Mouse (Mus musculus) liver, embryonic 14.5 days (tissue): ENCODE data around the gene Ttc9b. TPM values are rescaled to one million over a fixed set of nuclear protein-coding genes. Genes with fewer than 3 reads are reported as not detected.
"Not testable (repeated sequence)": the region's sequence is repeated elsewhere in the genome, so short reads cannot be mapped to it uniquely, and the experiment has no call there.

Experiments
- ATAC-seq: fragments of 200-750 bp; cut with Nextera tagmentation; 2 replicates; pipeline ENCODE4 v1.8.0; 2017; ENCODE audit warnings: moderate number of reproducible peaks, mild to moderate bottlenecking, moderate library complexity; ENCODE audit not compliant: insufficient read depth
- DNase-seq, 3 experiments: peaks; one replicate each; pipeline ENCODE4 v3.0.0-alpha.2; 2012 to 2013; ENCODE audit warnings: low read depth in 3 of 3, low spot score in 3 of 3
- H3K27ac ChIP-seq: fragments of 300-500 bp; sonication (generic); 2 replicates; pipeline ENCODE4 v1.5.1; 2014; ENCODE audit warnings: moderate library complexity, mild to moderate bottlenecking, control low read depth, inconsistent platforms
- H3K27me3 ChIP-seq: fragments of 300-500 bp; sonication (generic); 2 replicates; pipeline ENCODE4 v1.6.1; 2014; ENCODE audit warnings: mild to moderate bottlenecking, low read length, moderate library complexity; ENCODE audit not compliant: control insufficient read depth, insufficient read depth
- H3K36me3 ChIP-seq: fragments of 300-500 bp; sonication (generic); replicated peaks from 2 replicates; pipeline ENCODE4 v1.6.1; 2014; ENCODE audit warnings: low read depth; ENCODE audit not compliant: control insufficient read depth, insufficient read depth
- H3K4me1 ChIP-seq, 2 experiments: fragments of 200-500 bp in 1 of 2; fragments of 300-500 bp in 1 of 2; sonication (generic) in 1 of 2; replicated peaks; 2 replicates each; pipeline ENCODE4 v1.6.1; 2012 to 2014; ENCODE audit warnings: antibody characterized with exemption in 1 of 2, inconsistent platforms in 1 of 2, low read length in 1 of 2; ENCODE audit not compliant: control insufficient read depth in 2 of 2, insufficient read depth in 2 of 2
- H3K4me2 ChIP-seq: fragments of 300-500 bp; sonication (generic); 2 replicates; pipeline ENCODE4 v1.6.1; 2014; ENCODE audit warnings: low read depth, mild to moderate bottlenecking, control low read depth, moderate library complexity
- H3K4me3 ChIP-seq, 2 experiments: fragments of 200-500 bp in 1 of 2; fragments of 300-500 bp in 1 of 2; sonication (generic) in 1 of 2; 2 replicates each; pipeline ENCODE4 v1.5.1; 2012 to 2014; ENCODE audit warnings: low read depth in 2 of 2, low read length in 2 of 2, mild to moderate bottlenecking in 2 of 2, control low read depth in 1 of 2, inconsistent platforms in 1 of 2, moderate library complexity in 1 of 2; ENCODE audit not compliant: insufficient read depth in 1 of 2
- H3K9ac ChIP-seq: fragments of 300-500 bp; sonication (generic); replicated peaks from 2 replicates; pipeline ENCODE4 v1.6.1; 2014; ENCODE audit warnings: mild to moderate bottlenecking, control low read depth, moderate library complexity
- H3K9me3 ChIP-seq: fragments of 300-500 bp; sonication (generic); 2 replicates; pipeline ENCODE4 v1.6.1; 2016; ENCODE audit warnings: low read length, mixed read lengths; ENCODE audit not compliant: control insufficient read depth
- CTCF ChIP-seq: IDR thresholded peaks from 2 replicates; pipeline ENCODE4 v1.5.1; 2016; ENCODE audit warnings: antibody characterized with exemption, low read depth, control low read depth
- EP300 ChIP-seq: IDR thresholded peaks from 2 replicates; pipeline ENCODE4 v1.6.1; 2016; ENCODE audit warnings: antibody characterized with exemption, low read depth
- WGBS: fragments of 180-500 bp; shearing (Covaris S2); extraction: QIAGEN DNeasy Blood & Tissue Kit; methylation state at CpG from one replicate; pipeline ENCODE4 v1.1.7; 2014; ENCODE audit not compliant: insufficient replicate concordance; 5-methylcytosine and 5-hydroxymethylcytosine counted together
- polyA plus RNA-seq, 2 experiments: library from polyadenylated mRNA; depleted of rRNA in 1 of 2; stranded (reverse) in 1 of 2; unstranded in 1 of 2; fragments of >200 nt; fragmentation: Nextera tagmentation in 1 of 2; extraction: Ambion mirVana in 1 of 2; gene quantifications; 2 replicates each; pipeline versions ENCODE4 v1.2.1 to v1.2.3; 2012 to 2014

The Ttc9b gene
- polyA plus RNA-seq, 2 experiments = not detected

GRCm38 (mm10) chr7:27634691-27635090, 19.0 kb upstream of the Ttc9b start:
- 82% methylated on average over 6 of the region's 6 CpGs for WGBS
- Histone ChIP-seq H3K27me3 (no peaks in the 10 kb centered on the region), H3K36me3 (peaks cover 26% of the 10 kb centered on the region), H3K9me3 (no peaks in the 10 kb centered on the region), H3K4me1 (no peaks in the 10 kb centered on the region), H3K4me3 (no peak overlapping the region), H3K9ac (no peak overlapping the region), H3K4me2 (no peak overlapping the region), H3K27ac (no peak overlapping the region)
- DNase-seq (no peak), ATAC-seq (no peak)
- TF ChIP-seq CTCF (no peak), EP300 (no peak)

- not testable (repeated sequence) for H3K27me3 ChIP-seq, H3K4me3 ChIP-seq, H3K27ac ChIP-seq, ATAC-seq, H3K9ac ChIP-seq, H3K9me3 ChIP-seq, H3K4me1 ChIP-seq, H3K4me2 ChIP-seq, DNase-seq
- WGBS = 81% methylated on average over 2 of the region's 2 CpGs
- peaks cover 26% of the 10 kb centered on the region for H3K36me3 ChIP-seq
Measured at GRCm38 (mm10) chr7:27635094-27635493, 18.6 kb upstream of the Ttc9b start.

- Histone ChIP-seq H3K27me3 (no peaks in the 10 kb centered on the region), H3K9ac (no peak overlapping the region), H3K27ac (no peak overlapping the region), H3K9me3 (no peaks in the 10 kb centered on the region), H3K4me2 (no peak overlapping the region), H3K4me1 (no peaks in the 10 kb centered on the region), H3K36me3 (no peaks in the 10 kb centered on the region), H3K4me3 (no peak overlapping the region)
- TF ChIP-seq EP300 = no peak
- TF ChIP-seq CTCF = peak; percentile 24
- WGBS = 19% methylated on average over 1 of the region's 1 CpGs
- DNase-seq (no peak), ATAC-seq (no peak)
Measured at GRCm38 (mm10) chr7:27644471-27644870, 9.2 kb upstream of the Ttc9b start.

GRCm38 (mm10) chr7:27646516-27646915, 7.2 kb upstream of the Ttc9b start:
- WGBS = 63% methylated on average over 7 of the region's 7 CpGs
- no peak overlapping the region for H3K4me2 ChIP-seq
- no peaks in the 10 kb centered on the region for H3K36me3 ChIP-seq
- no peaks in the 10 kb centered on the region for H3K27me3 ChIP-seq
- ATAC-seq = no peak
- H3K27ac ChIP-seq = no peak overlapping the region
- no peak for TF ChIP-seq CTCF
- no peaks in the 10 kb centered on the region for H3K9me3 ChIP-seq
- H3K4me1 ChIP-seq = no peaks in the 10 kb centered on the region
- no peak for DNase-seq
- H3K9ac ChIP-seq = no peak overlapping the region
- H3K4me3 ChIP-seq = no peak overlapping the region

- WGBS = 67% methylated on average over 6 of the region's 6 CpGs
- Histone ChIP-seq H3K9ac (no peak overlapping the region), H3K27ac (no peak overlapping the region), H3K4me1 (no peaks in the 10 kb centered on the region), H3K27me3 (peaks cover 3% of the 10 kb centered on the region), H3K4me3 (no peak overlapping the region), H3K4me2 (no peak overlapping the region), H3K9me3 (no peaks in the 10 kb centered on the region), H3K36me3 (no peaks in the 10 kb centered on the region)
- no peak for TF ChIP-seq CTCF
- TF ChIP-seq EP300 = no peak
- DNase-seq = no peak
- no peak for ATAC-seq
Measured at GRCm38 (mm10) chr7:27647281-27648002, 6.3 kb upstream of the Ttc9b start.
